Mouse (Mus musculus) E14TG2a.4 (cell line): ENCODE data around the gene Slc5a10.

ENCODE experiments used
- CTCF ChIP-seq: conservative IDR thresholded peaks from 2 replicates; pipeline ENCODE4 v1.5.1; 2014; ENCODE audit warnings: low read length
- POU5F1 ChIP-seq: IDR thresholded peaks from 2 replicates; pipeline ENCODE4 v1.6.1; 2014; ENCODE audit warnings: low read length, borderline replicate concordance

DNA sequence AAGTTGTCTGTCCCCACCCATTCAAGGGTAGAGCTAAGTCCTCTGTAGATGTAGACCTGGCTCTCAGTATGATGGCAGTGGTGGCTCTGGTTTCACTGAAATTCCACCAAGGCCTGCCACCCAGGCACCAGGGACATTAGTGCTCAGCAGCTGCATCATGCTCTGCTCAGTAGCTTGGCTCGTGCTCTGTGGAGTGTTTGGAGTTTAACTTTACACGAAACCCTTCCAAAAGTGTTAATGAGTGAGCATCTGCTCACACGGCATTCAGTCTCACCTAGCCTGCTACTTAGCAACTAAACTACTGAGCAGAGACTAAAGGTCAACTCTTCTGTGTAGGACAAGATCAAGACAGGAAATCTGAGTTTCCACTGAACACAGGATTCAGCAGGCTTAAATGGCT, at the start of gene Slc5a10:
- TF ChIP-seq POU5F1 (no peak), CTCF (no peak)
